Mouse (Mus musculus) bone marrow macrophage, adult 2 months (primary cell): ENCODE results near the gene a.

ENCODE experiments used
- CTCF ChIP-seq: IDR thresholded peaks from 2 replicates; pipeline ENCODE4 v1.5.1; 2012; ENCODE audit warnings: low read depth, mild to moderate bottlenecking, low read length, moderate library complexity
- POLR2A ChIP-seq: IDR thresholded peaks from 2 replicates; pipeline ENCODE4 v1.6.1; 2012; ENCODE audit warnings: mild to moderate bottlenecking, low read depth, low read length, borderline replicate concordance

DNA sequence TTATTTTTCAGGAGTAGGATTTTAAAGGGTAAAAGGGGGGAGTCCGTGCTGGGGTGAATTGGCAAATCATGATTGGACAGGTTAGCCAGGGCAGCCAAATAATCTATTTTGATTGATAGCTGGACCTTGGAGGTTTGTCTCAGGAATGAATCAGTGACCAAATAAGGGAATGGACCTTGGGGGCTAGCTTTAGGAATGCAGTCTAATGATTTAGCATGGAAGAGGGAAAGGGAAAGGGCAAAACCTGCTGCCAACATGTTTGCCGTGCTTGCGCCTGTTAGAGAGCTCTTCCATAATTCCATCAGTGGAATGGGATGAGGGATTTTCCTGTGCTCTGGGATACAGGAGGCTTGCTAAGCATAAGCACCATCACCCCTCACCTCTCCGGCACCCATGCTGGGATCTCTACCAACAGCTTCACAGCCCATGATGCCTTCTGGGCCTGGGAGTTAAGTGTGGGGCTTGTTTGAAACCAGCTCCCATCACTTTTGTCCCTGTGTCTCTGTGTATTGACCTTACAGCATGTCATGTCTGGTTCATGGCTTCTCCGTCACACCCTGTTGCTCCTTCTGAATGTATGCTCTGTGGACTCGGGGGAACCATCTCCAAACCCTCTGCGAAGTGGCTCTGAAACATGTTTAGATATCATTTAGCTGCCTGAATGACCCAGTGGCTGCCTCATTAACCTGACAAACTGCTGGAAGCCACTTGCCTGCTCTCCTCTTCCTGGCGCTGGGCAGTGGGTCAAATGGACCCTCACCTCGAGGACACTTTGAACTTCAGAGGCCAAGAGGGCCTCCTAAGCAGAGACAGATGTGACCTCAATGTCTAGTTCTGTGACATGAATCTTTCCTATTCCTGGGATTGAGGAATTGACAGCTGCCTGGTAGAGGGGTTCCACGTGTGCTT lies 48.0 kb upstream of the a start:
- TF ChIP-seq CTCF (no peak), POLR2A (no peak)
